Mouse (Mus musculus) midbrain, embryonic 14.5 days (tissue): ENCODE measurements at regions not wholly inside any gene's neighbourhood (a gene's known extent, or its start where the extent isn't known, plus 50 kb on each side); places are given as distances from the start of the nearest gene placed in this dataset.

Experiments used
- ATAC-seq: fragments of 200-750 bp; cut with Nextera tagmentation; 2 replicates; pipeline ENCODE4 v1.8.0; 2017; ENCODE audit warnings: moderate number of reproducible peaks, moderate library complexity; ENCODE audit not compliant: low FRiP score, low TSS enrichment
- DNase-seq: peaks from one replicate; pipeline ENCODE4 v3.0.0-alpha.2; 2015
- H3K27ac ChIP-seq: fragments of 300-500 bp; sonication (generic); replicated peaks from 2 replicates; pipeline ENCODE4 v1.5.1; 2014; ENCODE audit warnings: mild to moderate bottlenecking, low read depth, low read length, moderate library complexity
- H3K27me3 ChIP-seq: fragments of 300-500 bp; sonication (generic); 2 replicates; pipeline ENCODE4 v1.6.1; 2014; ENCODE audit warnings: low read length, control low read depth, mixed read lengths; ENCODE audit not compliant: control insufficient read depth, insufficient read depth
- H3K36me3 ChIP-seq: fragments of 300-500 bp; sonication (generic); 2 replicates; pipeline ENCODE4 v1.6.1; 2014; ENCODE audit warnings: low read length, control low read depth; ENCODE audit not compliant: control insufficient read depth, insufficient read depth
- H3K4me1 ChIP-seq: fragments of 300-500 bp; sonication (generic); 2 replicates; pipeline ENCODE4 v1.6.1; 2014; ENCODE audit warnings: mild to moderate bottlenecking, antibody characterized with exemption, low read length, control low read depth; ENCODE audit not compliant: control insufficient read depth, insufficient read depth
- H3K4me2 ChIP-seq: fragments of 300-500 bp; sonication (generic); 2 replicates; pipeline ENCODE4 v1.6.1; 2014; ENCODE audit warnings: mild to moderate bottlenecking, low read length, moderate library complexity
- H3K4me3 ChIP-seq: fragments of 300-500 bp; sonication (generic); replicated peaks from 2 replicates; pipeline ENCODE4 v1.5.1; 2014; ENCODE audit warnings: low read depth, low read length
- H3K9ac ChIP-seq: fragments of 300-500 bp; sonication (generic); replicated peaks from 2 replicates; pipeline ENCODE4 v1.6.1; 2014; ENCODE audit warnings: mild to moderate bottlenecking, low read length, moderate library complexity
- H3K9me3 ChIP-seq: fragments of 300-500 bp; sonication (generic); 2 replicates; pipeline ENCODE4 v1.6.1; 2016; ENCODE audit warnings: low read length, control low read depth, mixed read lengths; ENCODE audit not compliant: control insufficient read depth
- WGBS: fragments of 180-500 bp; shearing (Covaris S2); extraction: QIAGEN DNeasy Blood & Tissue Kit; methylation state at CpG from one replicate; pipeline ENCODE4 v1.1.7; 2014; 5-methylcytosine and 5-hydroxymethylcytosine counted together

DNA sequence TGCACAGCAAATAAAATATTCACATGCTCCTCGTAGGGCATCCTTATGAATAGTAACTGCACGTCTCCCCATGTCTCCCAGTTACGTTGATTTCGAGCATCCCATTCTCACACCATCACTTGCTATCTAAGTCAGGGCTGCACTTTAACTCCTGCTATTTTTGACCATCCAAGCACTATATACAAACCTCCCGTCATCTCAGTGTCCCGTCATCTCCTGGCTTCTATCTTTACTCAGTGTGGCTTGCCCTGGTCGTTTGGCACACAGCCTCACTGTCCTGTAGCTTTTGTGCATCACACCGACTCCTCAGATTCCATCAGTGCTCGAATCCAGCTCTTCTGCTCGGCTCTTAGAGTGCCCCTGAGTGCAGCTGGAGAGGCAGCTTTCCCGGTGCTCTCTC is 74.4 kb downstream of the Ccdc54 start:
- Histone ChIP-seq H3K9ac (no peak overlapping the region), H3K27ac (no peak overlapping the region), H3K4me2 (no peak overlapping the region), H3K36me3 (no peaks in the 10 kb centered on the region), H3K9me3 (no peaks in the 10 kb centered on the region), H3K27me3 (no peaks in the 10 kb centered on the region), H3K4me1 (no peaks in the 10 kb centered on the region), H3K4me3 (no peak overlapping the region)
- DNase-seq (no peak), ATAC-seq (no peak)
- WGBS, result 81% methylated on average over 11 of the region's 11 CpGs

DNA sequence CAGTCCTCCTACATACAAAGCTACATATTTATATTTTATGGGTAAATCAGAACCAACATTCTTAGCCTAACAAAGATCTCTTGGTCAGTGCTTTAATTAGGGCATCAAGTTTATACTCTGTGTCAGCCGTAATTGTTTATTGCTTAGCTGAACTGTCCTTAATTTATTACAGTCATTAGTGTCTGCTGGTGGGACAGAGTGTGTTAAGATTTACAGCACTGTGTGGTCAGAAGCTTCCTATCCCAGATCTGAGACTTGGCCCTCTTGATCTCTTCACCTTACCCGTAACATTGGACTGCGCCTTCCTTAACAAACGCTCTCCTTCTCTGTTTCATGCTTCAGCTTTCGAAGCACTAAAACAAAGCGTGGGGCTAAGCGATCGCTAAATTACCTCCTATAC is 75.9 kb downstream of the Ccdc54 start:
- Histone ChIP-seq H3K4me1 (no peaks in the 10 kb centered on the region), H3K4me2 (no peak overlapping the region), H3K4me3 (no peak overlapping the region), H3K27me3 (no peaks in the 10 kb centered on the region), H3K9me3 (no peaks in the 10 kb centered on the region), H3K36me3 (no peaks in the 10 kb centered on the region), H3K9ac (no peak overlapping the region), H3K27ac (no peak overlapping the region)
- no peak for ATAC-seq
- DNase-seq, result no peak
- 95% methylated on average over 8 of the region's 8 CpGs for WGBS

DNA sequence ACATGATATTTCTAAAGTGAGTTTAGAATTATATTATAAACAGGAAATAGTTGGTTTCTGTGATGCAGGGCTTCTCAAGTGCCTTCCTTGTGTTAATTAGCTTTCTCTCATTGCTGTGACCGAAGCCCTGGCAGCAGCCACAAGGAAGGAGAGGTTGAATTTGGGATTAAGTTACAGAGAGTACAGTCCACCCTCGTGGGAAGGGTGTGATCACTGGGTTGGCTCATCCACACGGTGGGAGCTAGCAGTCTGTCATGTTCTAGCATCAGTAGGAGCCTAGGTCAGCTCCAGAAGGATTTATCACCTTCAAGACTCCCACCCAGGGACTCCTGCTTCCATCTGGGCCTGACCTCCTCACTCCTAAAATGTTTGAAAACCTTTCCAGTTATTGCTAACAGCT is 78.9 kb downstream of the Ccdc54 start:
- WGBS, result 66% methylated on average over 3 of the region's 3 CpGs

DNA sequence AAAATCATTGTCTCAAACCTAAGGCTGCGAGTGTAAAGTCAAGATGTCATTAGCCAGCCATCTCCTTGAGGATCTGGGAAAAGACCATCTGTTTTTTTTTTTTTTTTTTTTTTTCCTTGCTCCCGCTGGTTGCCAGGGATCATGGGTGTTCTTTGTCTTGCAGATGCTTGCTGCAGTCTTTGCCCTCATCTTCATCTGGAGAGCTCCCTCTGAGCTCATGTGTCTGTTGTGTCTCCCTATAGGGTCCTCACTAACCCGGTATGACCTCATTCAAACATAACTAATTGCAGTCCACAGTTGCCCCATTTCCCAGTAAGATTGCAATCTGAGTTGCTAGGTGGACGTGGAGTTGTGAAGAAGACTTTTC is 77.3 kb upstream of the Bbx start:
- WGBS, result 44% methylated on average over 4 of the region's 4 CpGs
- H3K27ac ChIP-seq, result no peak overlapping the region
- H3K4me3 ChIP-seq, result no peak overlapping the region
- H3K4me2 ChIP-seq, result no peak overlapping the region
- H3K4me1 ChIP-seq, result no peaks in the 10 kb centered on the region
- ATAC-seq, result no peak
- H3K9me3 ChIP-seq, result no peaks in the 10 kb centered on the region
- H3K36me3 ChIP-seq, result no peaks in the 10 kb centered on the region
- H3K27me3 ChIP-seq, result no peaks in the 10 kb centered on the region
- no peak overlapping the region for H3K9ac ChIP-seq
- DNase-seq, result no peak

More for the DNA sequence above, 78.9 kb downstream of the Ccdc54 start:
- H3K4me1 ChIP-seq, result no peaks in the 10 kb centered on the region
- no peak overlapping the region for H3K4me3 ChIP-seq
- H3K9me3 ChIP-seq, result no peaks in the 10 kb centered on the region
- H3K4me2 ChIP-seq, result no peak overlapping the region
- no peaks in the 10 kb centered on the region for H3K36me3 ChIP-seq
- no peak for ATAC-seq
- no peak for DNase-seq
- H3K9ac ChIP-seq, result no peak overlapping the region
- no peak overlapping the region for H3K27ac ChIP-seq
- no peaks in the 10 kb centered on the region for H3K27me3 ChIP-seq

DNA sequence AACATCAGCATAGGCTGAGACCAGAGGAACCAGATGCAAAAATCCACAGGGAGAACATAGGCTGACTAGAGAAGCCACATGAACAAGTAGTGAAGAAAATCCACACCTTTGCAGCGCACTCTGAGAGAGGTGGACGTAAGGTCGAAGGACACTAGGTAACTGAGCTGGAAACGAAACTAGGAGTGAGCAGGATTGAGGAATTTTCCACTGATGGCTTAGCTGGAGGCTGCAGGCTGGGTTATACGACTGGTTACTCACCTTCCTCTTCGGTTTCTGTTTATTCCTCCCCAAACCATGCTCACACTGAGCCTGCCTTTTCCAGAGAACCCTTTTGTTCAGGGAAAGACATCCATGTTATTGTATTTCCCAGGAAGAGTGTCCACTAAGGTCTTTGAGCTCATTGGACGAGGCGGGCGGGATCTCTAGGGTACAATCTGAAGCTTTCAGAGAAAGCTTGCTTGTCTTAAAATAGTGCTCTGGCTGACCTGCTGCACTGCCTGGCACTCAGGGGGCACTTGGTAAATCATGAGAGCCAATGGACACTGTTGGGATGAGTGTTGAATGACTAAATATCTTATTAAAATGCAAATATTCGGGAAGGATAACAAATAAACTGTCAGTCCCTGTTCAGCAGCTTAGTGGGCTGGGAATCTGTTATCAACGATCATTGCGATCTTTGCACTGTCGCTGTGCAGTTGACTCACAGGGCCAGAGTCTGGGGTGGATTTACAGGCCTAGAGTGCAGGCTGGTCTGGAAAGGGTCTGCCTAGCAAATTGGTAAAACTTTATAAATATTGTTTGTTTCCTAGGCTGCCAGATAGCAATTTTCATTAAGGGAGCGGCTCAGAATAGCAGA is 76.7 kb upstream of the Bbx start:
- no peak for ATAC-seq
- no peak overlapping the region for H3K9ac ChIP-seq
- 69% methylated on average over 14 of the region's 14 CpGs for WGBS

DNA sequence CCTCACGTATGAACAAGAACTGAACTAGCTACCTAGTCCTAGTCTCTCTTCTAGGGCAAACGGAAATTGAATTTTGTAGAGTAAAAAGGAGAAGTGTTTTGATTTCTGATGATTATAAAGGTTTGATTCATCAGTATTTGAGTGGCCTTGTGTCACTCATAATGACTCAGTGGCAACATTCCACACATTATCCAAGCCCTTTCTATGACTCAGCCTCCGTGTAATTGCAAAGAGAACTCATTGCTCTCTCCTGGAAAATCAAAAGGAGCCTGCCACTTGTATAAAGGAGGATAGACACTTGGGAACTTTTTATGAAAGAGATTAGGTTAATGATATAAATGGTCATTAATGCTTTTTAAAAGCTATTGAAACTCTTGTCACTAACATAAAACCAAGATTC is 72.4 kb upstream of the Bbx start:
- no peaks in the 10 kb centered on the region for H3K9me3 ChIP-seq
- no peak overlapping the region for H3K4me3 ChIP-seq
- H3K4me1 ChIP-seq, result no peaks in the 10 kb centered on the region
- H3K27ac ChIP-seq, result no peak overlapping the region
- no peak overlapping the region for H3K9ac ChIP-seq
- H3K36me3 ChIP-seq, result no peaks in the 10 kb centered on the region
- DNase-seq (no peak), ATAC-seq (no peak)
- WGBS, result 68% methylated on average over 3 of the region's 3 CpGs
- H3K27me3 ChIP-seq, result no peaks in the 10 kb centered on the region
- no peak overlapping the region for H3K4me2 ChIP-seq

More for the DNA sequence above, 76.7 kb upstream of the Bbx start:
- no peak for DNase-seq
- no peak overlapping the region for H3K4me2 ChIP-seq
- no peak overlapping the region for H3K4me3 ChIP-seq
- H3K27me3 ChIP-seq, result no peaks in the 10 kb centered on the region
- H3K36me3 ChIP-seq, result no peaks in the 10 kb centered on the region
- no peaks in the 10 kb centered on the region for H3K4me1 ChIP-seq
- H3K27ac ChIP-seq, result no peak overlapping the region
- no peaks in the 10 kb centered on the region for H3K9me3 ChIP-seq

DNA sequence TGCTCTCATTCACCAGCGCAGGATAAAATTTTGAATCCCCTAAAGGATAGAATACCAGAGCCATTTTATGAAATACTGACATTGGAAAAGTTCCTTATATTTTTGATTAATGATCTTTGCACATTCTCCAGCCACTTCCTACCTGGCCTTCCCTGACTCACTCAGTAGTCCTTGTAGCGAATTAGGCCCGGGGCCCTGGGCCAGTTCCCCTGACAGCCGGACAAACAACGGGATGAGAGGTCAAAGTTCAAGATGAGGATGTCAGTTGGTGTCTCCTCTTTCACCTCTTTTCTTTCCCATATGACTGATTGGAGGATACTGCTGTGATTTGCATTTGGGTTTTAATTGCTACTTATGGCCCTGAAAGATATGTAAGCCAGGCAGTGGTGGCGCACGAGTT is 66.7 kb upstream of the Bbx start:
- Histone ChIP-seq H3K27ac (no peak overlapping the region), H3K9me3 (no peaks in the 10 kb centered on the region), H3K9ac (no peak overlapping the region), H3K36me3 (no peaks in the 10 kb centered on the region), H3K27me3 (no peaks in the 10 kb centered on the region), H3K4me1 (no peaks in the 10 kb centered on the region), H3K4me3 (no peak overlapping the region), H3K4me2 (no peak overlapping the region)
- whole genome bisulfite sequencing, result 83% methylated on average over 7 of the region's 7 CpGs
- no peak for ATAC-seq
- no peak for DNase-seq

DNA sequence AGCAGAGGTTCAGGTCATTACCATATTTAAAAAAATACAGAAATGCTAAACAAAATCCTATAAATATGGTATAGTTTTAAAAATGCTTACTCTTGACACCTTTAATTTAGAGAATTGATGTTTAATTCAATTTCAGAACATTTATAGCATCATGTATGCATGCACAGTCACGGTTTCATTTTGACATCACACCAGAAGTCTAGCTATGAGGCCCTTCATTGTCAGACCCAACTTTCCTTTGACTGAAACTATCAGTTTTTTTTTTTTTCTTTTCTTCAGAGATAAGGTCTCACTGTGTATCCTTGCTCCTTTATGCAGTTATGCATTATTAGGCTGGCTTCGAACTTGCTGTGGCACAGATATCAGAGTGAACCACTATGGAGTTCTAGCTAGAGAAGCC is 61.5 kb upstream of the Bbx start:
- no peak for ATAC-seq
- 98% methylated on average over 2 of the region's 2 CpGs for WGBS
- H3K36me3 ChIP-seq, result no peaks in the 10 kb centered on the region
- no peaks in the 10 kb centered on the region for H3K9me3 ChIP-seq
- H3K4me2 ChIP-seq, result no peak overlapping the region
- no peak overlapping the region for H3K4me3 ChIP-seq
- no peak overlapping the region for H3K27ac ChIP-seq
- no peaks in the 10 kb centered on the region for H3K4me1 ChIP-seq
- no peak overlapping the region for H3K9ac ChIP-seq
- H3K27me3 ChIP-seq, result no peaks in the 10 kb centered on the region
- no peak for DNase-seq

DNA sequence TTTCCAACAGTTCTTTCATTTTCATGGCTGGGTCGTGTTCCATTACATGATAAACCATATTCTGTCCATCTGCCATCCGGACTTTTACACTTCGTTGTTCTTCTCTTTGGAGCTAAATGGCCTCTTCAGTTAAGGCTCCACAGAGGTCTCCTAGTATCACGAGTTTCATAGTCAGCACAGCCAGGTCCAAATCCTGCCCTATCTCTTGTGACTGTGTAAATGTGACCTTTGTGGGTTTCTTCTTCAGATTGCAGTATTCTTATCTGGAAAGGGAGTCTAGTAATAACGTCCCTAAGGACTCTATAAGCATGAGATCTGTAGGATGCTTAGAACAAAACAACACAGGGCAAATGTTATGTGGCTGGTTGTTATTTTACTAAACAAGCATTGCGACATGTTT is 57.1 kb upstream of the Bbx start:
- H3K9ac ChIP-seq, result no peak overlapping the region

More for the DNA sequence above, 57.1 kb upstream of the Bbx start:
- 90% methylated on average over 6 of the region's 6 CpGs for WGBS
- no peak overlapping the region for H3K4me3 ChIP-seq
- no peaks in the 10 kb centered on the region for H3K27me3 ChIP-seq
- ATAC-seq (no peak), DNase-seq (no peak)
- H3K36me3 ChIP-seq, result no peaks in the 10 kb centered on the region
- no peaks in the 10 kb centered on the region for H3K9me3 ChIP-seq
- no peak overlapping the region for H3K4me2 ChIP-seq
- no peak overlapping the region for H3K27ac ChIP-seq
- H3K4me1 ChIP-seq, result no peaks in the 10 kb centered on the region
